Comparison of ENCODE assay signal across 7 mouse cellular contexts in the genomic region with DNA sequence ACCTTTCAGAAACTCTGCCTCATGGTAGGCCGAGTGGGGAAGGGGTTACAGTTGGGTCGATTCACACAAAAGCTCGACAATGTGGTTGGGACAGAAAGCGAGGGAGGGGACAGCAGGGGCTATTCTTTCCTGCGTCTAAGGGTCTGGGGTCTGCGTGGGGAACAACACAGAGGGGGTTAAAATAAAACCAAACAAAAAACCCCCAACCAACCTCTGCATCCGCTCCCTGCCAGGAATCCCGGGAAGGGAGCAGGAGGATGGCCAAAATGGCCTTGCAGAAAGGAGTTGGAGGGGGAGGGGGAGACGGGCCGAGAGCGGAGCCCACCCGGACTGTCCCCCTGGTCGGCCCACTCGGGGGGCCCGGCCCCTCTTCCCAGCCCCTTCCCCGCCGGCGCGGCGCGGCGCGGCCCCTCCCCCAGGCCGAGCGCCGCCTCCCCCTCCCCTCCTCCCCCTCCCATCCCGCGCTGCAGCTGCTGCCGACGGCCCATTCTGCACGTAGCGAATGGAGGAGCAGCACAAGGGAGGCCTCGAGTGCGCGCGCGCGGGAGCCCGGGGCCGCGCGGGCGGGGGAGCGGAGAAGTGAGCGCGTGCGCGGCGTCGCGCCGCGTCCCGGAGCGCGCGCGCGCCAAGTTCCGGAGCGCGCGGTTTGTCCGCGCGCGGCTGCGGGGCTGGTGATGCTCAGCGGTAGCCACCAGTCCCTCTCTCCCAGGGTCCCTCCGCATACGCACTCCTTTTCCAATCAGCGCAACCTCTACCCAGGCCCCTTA. TPM values are rescaled to one million over a fixed set of nuclear protein-coding genes. Genes with fewer than 3 reads are reported as not detected.
DNase-seq lines count a peak whose midpoint lies in the region; ATAC-seq and TF ChIP-seq lines count a peak whose summit lies in the region.

No protein-coding gene starts in this region.

- WGBS in kidney, adult 2 months: 1% methylated on average over 67 of the region's 72 CpGs
- under 1% methylated on average over 58 of the region's 72 CpGs for WGBS in limb, embryonic 13.5 days
- under 1% methylated on average over 62 of the region's 72 CpGs for WGBS in midbrain, embryonic 15.5 days

- peak overlapping the region; percentile 55 for H3K4me3 ChIP-seq in kidney, adult 2 months (ENCODE audit: insufficient read depth, low read depth, low read length)
- peak overlapping the region; percentile 46 for H3K4me3 ChIP-seq in limb, embryonic 13.5 days
- peak overlapping the region; percentile 49 for H3K4me3 ChIP-seq in midbrain, embryonic 15.5 days

- H3K4me1 ChIP-seq in kidney, adult 2 months (ENCODE audit: control insufficient read depth, insufficient read depth, low read length): peaks cover 4% of the 10 kb centered on the region; the same call in 1 of the 2 replicates
- H3K4me1 ChIP-seq in limb, embryonic 13.5 days: peaks cover 44% of the 10 kb centered on the region
- H3K4me1 ChIP-seq in midbrain, embryonic 15.5 days: peaks cover 39% of the 10 kb centered on the region

- DNase-seq in adrenal gland, postnatal 10 days: peak; percentile 91
- DNase-seq in embryo, embryonic 11 days: peak; percentile 98
- DNase-seq in heart, adult 18-20 months: peak; percentile 83 to 87
- peak; percentile 82 for DNase-seq in kidney, adult 2 months
- DNase-seq in splenic B cell, adult 2 months (ENCODE audit: low read depth, low spot score): peak; percentile 57

- no peaks in the 10 kb centered on the region for H3K36me3 ChIP-seq in kidney, adult 2 months (ENCODE audit: control insufficient read depth, insufficient read depth, low read length)
- H3K36me3 ChIP-seq in limb, embryonic 13.5 days: no peaks in the 10 kb centered on the region
- no peaks in the 10 kb centered on the region for H3K36me3 ChIP-seq in midbrain, embryonic 15.5 days (replicated peaks)
- H3K36me3 ChIP-seq in splenic B cell, adult 2 months (ENCODE audit: control insufficient read depth, insufficient read depth, low read length, poor library complexity, severe bottlenecking): no peaks in the 10 kb centered on the region

- ATAC-seq in limb, embryonic 13.5 days (ENCODE audit: low FRiP score, low read depth): peak; percentile 66
- peak; percentile 76 for ATAC-seq in midbrain, embryonic 15.5 days (replicated peaks)

- H3K4me2 ChIP-seq in limb, embryonic 13.5 days (replicated peaks): peak overlapping the region; percentile 71
- peak overlapping the region; percentile 79 for H3K4me2 ChIP-seq in midbrain, embryonic 15.5 days

- H3K27ac ChIP-seq in kidney, adult 2 months (ENCODE audit: insufficient read depth, low read depth, low read length): no peak overlapping the region
- peak overlapping the region; percentile 91 for H3K27ac ChIP-seq in limb, embryonic 13.5 days
- peak overlapping the region; percentile 94 for H3K27ac ChIP-seq in midbrain, embryonic 15.5 days

- no peak for TF ChIP-seq POLR2A in kidney, adult 2 months (IDR thresholded peaks at IDR 0.05; ENCODE audit: low read depth, low read length)

- H3K9me3 ChIP-seq in limb, embryonic 13.5 days: no peaks in the 10 kb centered on the region
- H3K9me3 ChIP-seq in midbrain, embryonic 15.5 days: no peaks in the 10 kb centered on the region

- no peak for TF ChIP-seq CTCF in kidney, adult 2 months (conservative IDR thresholded peaks at IDR 0.05; ENCODE audit: insufficient read depth, insufficient read length, low read depth, low read length)

- no peaks in the 10 kb centered on the region for H3K27me3 ChIP-seq in kidney, adult 2 months (replicated peaks; ENCODE audit: control insufficient read depth, insufficient read depth, low read length)
- H3K27me3 ChIP-seq in limb, embryonic 13.5 days: peaks cover 19% of the 10 kb centered on the region; the same call in 1 of the 2 replicates
- 0 out of 2 replicates have a peak, but pooled peaks cover 7% of the 10 kb centered on the region for H3K27me3 ChIP-seq in midbrain, embryonic 15.5 days (replicated peaks)
- no peaks in the 10 kb centered on the region for H3K27me3 ChIP-seq in splenic B cell, adult 2 months (ENCODE audit: control insufficient read depth, insufficient read depth, low read length, poor library complexity, severe bottlenecking)

- peak overlapping the region; percentile 73 for H3K9ac ChIP-seq in limb, embryonic 13.5 days
- H3K9ac ChIP-seq in midbrain, embryonic 15.5 days: peak overlapping the region; percentile 67

RNA-seq across cellular contexts. Expression of gene 1600014C23Rik, which starts 2.9 kb away (rescaled TPM):
- not detected for total RNA-seq in adrenal gland, postnatal 10 days (2021)
- total RNA-seq in heart, adult 18-20 months (2021): 1 to 10 TPM in 1 of 2 experiments, not detected in 1; 1.3 TPM
- polyA plus RNA-seq in kidney, adult 2 months (2012; rRNA removed): not detected in 2 replicates
- not detected in 2 replicates for polyA plus RNA-seq in limb, embryonic 13.5 days (2015; fragmentation: Nextera tagmentation; extraction: Ambion mirVana)
- polyA plus RNA-seq in midbrain, embryonic 15.5 days (2015; fragmentation: Nextera tagmentation; extraction: Ambion mirVana): 0.61 TPM in 1 of 2 replicates, not detected in the other

RNA-seq across cellular contexts. Expression of gene Tmem63b, which starts 49.8 kb away (rescaled TPM):
- total RNA-seq in adrenal gland, postnatal 10 days (2021): 10 to 100 TPM; 44.9 to 56.8 TPM
- total RNA-seq in heart, adult 18-20 months (2021): 10 to 100 TPM; 91.7 to 95.7 TPM
- polyA plus RNA-seq in kidney, adult 2 months (2012; rRNA removed): 77.9 and 90.1 TPM in 2 replicates
- 33.1 and 36.7 TPM in 2 replicates for polyA plus RNA-seq in limb, embryonic 13.5 days (2015; fragmentation: Nextera tagmentation; extraction: Ambion mirVana)
- polyA plus RNA-seq in midbrain, embryonic 15.5 days (2015; fragmentation: Nextera tagmentation; extraction: Ambion mirVana): 173 and 177 TPM in 2 replicates

RNA-seq across cellular contexts. Expression of gene Mrpl14, which starts 50.4 kb away (rescaled TPM):
- total RNA-seq in adrenal gland, postnatal 10 days (2021): 100 to 1,000 TPM; 131 to 137 TPM
- 100 to 1,000 TPM; 160 to 167 TPM for total RNA-seq in heart, adult 18-20 months (2021)
- polyA plus RNA-seq in kidney, adult 2 months (2012; rRNA removed): 168 and 199 TPM in 2 replicates
- polyA plus RNA-seq in limb, embryonic 13.5 days (2015; fragmentation: Nextera tagmentation; extraction: Ambion mirVana): 136 and 140 TPM in 2 replicates
- 118 and 124 TPM in 2 replicates for polyA plus RNA-seq in midbrain, embryonic 15.5 days (2015; fragmentation: Nextera tagmentation; extraction: Ambion mirVana)
